Mouse (Mus musculus) cerebellum, adult 2 months (tissue): ENCODE results near the gene Ubtd2.

Experiments
- CTCF ChIP-seq: fragments of 200-500 bp; IDR thresholded peaks from 2 replicates; pipeline ENCODE4 v1.5.1; 2011; ENCODE audit warnings: low read depth, mild to moderate bottlenecking, control low read depth, low read length, moderate library complexity, borderline replicate concordance; ENCODE audit not compliant: insufficient read depth
- POLR2A ChIP-seq: fragments of 200-500 bp; IDR thresholded peaks from 2 replicates; pipeline ENCODE4 v1.6.1; 2011; ENCODE audit warnings: low read length, control low read depth, borderline replicate concordance; ENCODE audit not compliant: insufficient read depth

- TF ChIP-seq CTCF (no peak), POLR2A (no peak)
These were observed 30.1 kb downstream of the Ubtd2 start for GRCm38 (mm10) chr11:32485290-32485689.
